In genomic region chr5:92729221-92729620, GRCm38 (mm10) we compare ENCODE assay signal across 23 mouse cellular contexts. TPM values are rescaled to one million over a fixed set of nuclear protein-coding genes. Genes with fewer than 3 reads are reported as not detected.
DNase-seq lines count a peak whose midpoint lies in the region; ATAC-seq and TF ChIP-seq lines count a peak whose summit lies in the region.
"Had no signal": no experiment of that assay in that cellular context is flagged by ENCODE, and none has a peak within 500 bp of the region (broad histone marks: within the 10 kb centered on the region; RNA-seq: fewer than 3 reads in every experiment).

No protein-coding gene starts in this region.

- H3K9me3 ChIP-seq in heart, postnatal 0 days (replicated peaks; ENCODE audit: control insufficient read depth, low read length) = no peaks in the 10 kb centered on the region
- H3K9me3 ChIP-seq in kidney, postnatal 0 days (replicated peaks; ENCODE audit: low read length) = no peaks in the 10 kb centered on the region
- no peaks in the 10 kb centered on the region for H3K9me3 ChIP-seq in stomach, postnatal 0 days (ENCODE audit: control insufficient read depth, low read length)
- H3K9me3 ChIP-seq: embryonic facial prominence, embryonic 12.5 days; forebrain, embryonic 12.5 days; hindbrain, embryonic 13.5 days had no signal

- no peak overlapping the region for H3K4me3 ChIP-seq in heart, postnatal 0 days (ENCODE audit: low read depth, low read length)
- no peak overlapping the region for H3K4me3 ChIP-seq in kidney, postnatal 0 days (replicated peaks; ENCODE audit: low read depth, low read length)
- no peak overlapping the region for H3K4me3 ChIP-seq in kidney, adult 2 months (ENCODE audit: insufficient read depth, low read depth, low read length)
- no peak overlapping the region for H3K4me3 ChIP-seq in stomach, postnatal 0 days (ENCODE audit: low read depth, low read length)
- H3K4me3 ChIP-seq: embryonic facial prominence, embryonic 12.5 days; forebrain, embryonic 12.5 days; hindbrain, embryonic 13.5 days had no signal

- TF ChIP-seq CTCF in heart, postnatal 0 days (IDR thresholded peaks at IDR 0.05; ENCODE audit: low read depth) = no peak
- TF ChIP-seq CTCF in kidney, postnatal 0 days (IDR thresholded peaks at IDR 0.05; ENCODE audit: low read depth) = no peak
- TF ChIP-seq CTCF in kidney, adult 2 months (conservative IDR thresholded peaks at IDR 0.05; ENCODE audit: insufficient read depth, insufficient read length, low read depth, low read length) = no peak
- TF ChIP-seq CTCF in stomach, postnatal 0 days (IDR thresholded peaks at IDR 0.05; ENCODE audit: low read depth) = no peak

- 57% methylated on average over 6 of the region's 6 CpGs for WGBS in heart, postnatal 0 days
- WGBS in kidney, postnatal 0 days = 32% methylated on average over 6 of the region's 6 CpGs
- 41% methylated on average over 6 of the region's 6 CpGs for WGBS in kidney, adult 2 months
- 42% methylated on average over 6 of the region's 6 CpGs for WGBS in stomach, postnatal 0 days

- no peak overlapping the region for H3K4me2 ChIP-seq in heart, postnatal 0 days (ENCODE audit: low read depth, low read length)
- H3K4me2 ChIP-seq in kidney, postnatal 0 days (ENCODE audit: low read length) = no peak overlapping the region
- no peak overlapping the region for H3K4me2 ChIP-seq in stomach, postnatal 0 days (replicated peaks; ENCODE audit: low read depth)
- H3K4me2 ChIP-seq: embryonic facial prominence, embryonic 12.5 days; forebrain, embryonic 12.5 days; heart, embryonic 11.5 days; hindbrain, embryonic 13.5 days had no signal

- H3K9ac ChIP-seq in heart, postnatal 0 days (replicated peaks; ENCODE audit: low read depth, low read length) = no peak overlapping the region
- no peak overlapping the region for H3K9ac ChIP-seq in kidney, postnatal 0 days (ENCODE audit: low read depth, low read length)
- H3K9ac ChIP-seq in stomach, postnatal 0 days (ENCODE audit: low read length) = no peak overlapping the region
- H3K9ac ChIP-seq: embryonic facial prominence, embryonic 12.5 days; forebrain, embryonic 12.5 days; hindbrain, embryonic 13.5 days had no signal

- intact Hi-C loops in heart, postnatal 36 days (cut with DNase I) = loop anchor here (5.0 to 10.0 kb wide), 4 partner anchors 267 to 596 kb away; no protein-coding TSS in a partner anchor

- 0 out of 2 replicates have a peak, but pooled peaks have one; percentile 44 for ATAC-seq in heart, postnatal 0 days (ENCODE audit: insufficient read depth, low read depth)
- ATAC-seq in kidney, postnatal 0 days (replicated peaks; ENCODE audit: low FRiP score, low read depth) = no peak
- peak; percentile 41; the same call in 1 of the 2 replicates for ATAC-seq in stomach, postnatal 0 days (ENCODE audit: low FRiP score, low TSS enrichment)
- ATAC-seq: hindbrain, postnatal 0 days had no signal

- no peaks in the 10 kb centered on the region for H3K36me3 ChIP-seq in heart, postnatal 0 days (replicated peaks; ENCODE audit: control insufficient read depth, insufficient read depth, low read length)
- no peaks in the 10 kb centered on the region for H3K36me3 ChIP-seq in kidney, postnatal 0 days (ENCODE audit: insufficient read depth, low read length)
- H3K36me3 ChIP-seq in kidney, adult 2 months (ENCODE audit: control insufficient read depth, insufficient read depth, low read length) = no peaks in the 10 kb centered on the region
- no peaks in the 10 kb centered on the region for H3K36me3 ChIP-seq in stomach, postnatal 0 days (ENCODE audit: control insufficient read depth, insufficient read depth, low read length)
- H3K36me3 ChIP-seq: embryonic facial prominence, embryonic 12.5 days; forebrain, embryonic 12.5 days; hindbrain, embryonic 13.5 days had no signal

- no peak overlapping the region for H3K27ac ChIP-seq in heart, postnatal 0 days (ENCODE audit: low read depth)
- no peak overlapping the region for H3K27ac ChIP-seq in kidney, postnatal 0 days
- no peak overlapping the region for H3K27ac ChIP-seq in kidney, adult 2 months (ENCODE audit: insufficient read depth, low read depth, low read length)
- H3K27ac ChIP-seq in stomach, postnatal 0 days (replicated peaks) = no peak overlapping the region
- H3K27ac ChIP-seq: embryonic facial prominence, embryonic 12.5 days; forebrain, embryonic 12.5 days; hindbrain, embryonic 13.5 days; hindbrain, postnatal 0 days had no signal

- H3K4me1 ChIP-seq in heart, postnatal 0 days (ENCODE audit: control insufficient read depth, insufficient read depth) = 0 out of 2 replicates have a peak, but pooled peaks cover 6% of the 10 kb centered on the region
- peaks cover 12% of the 10 kb centered on the region; the same call in 1 of the 2 replicates for H3K4me1 ChIP-seq in kidney, postnatal 0 days (replicated peaks; ENCODE audit: insufficient read depth, low read length)
- no peaks in the 10 kb centered on the region; the same call in 1 of the 2 replicates for H3K4me1 ChIP-seq in kidney, adult 2 months (ENCODE audit: control insufficient read depth, insufficient read depth, low read length)
- H3K4me1 ChIP-seq in stomach, postnatal 0 days (replicated peaks; ENCODE audit: control insufficient read depth, insufficient read depth) = no peaks in the 10 kb centered on the region
- H3K4me1 ChIP-seq: hindbrain, embryonic 13.5 days had no signal

- TF ChIP-seq EP300 in heart, postnatal 0 days (IDR thresholded peaks at IDR 0.05; ENCODE audit: low read depth) = no peak
- TF ChIP-seq EP300 in stomach, postnatal 0 days (optimal IDR thresholded peaks at IDR 0.05) = no peak

- DNase-seq in heart, adult 11 months = peak; percentile 64
- no peak for DNase-seq in heart, postnatal 4 days
- DNase-seq in heart, postnatal 0 days (ENCODE audit: low spot score) = no peak
- DNase-seq in heart, postnatal 36 days = no peak
- DNase-seq in kidney, postnatal 0 days (ENCODE audit: low spot score) = peak; percentile 72
- no peak for DNase-seq in kidney, adult 2 months
- DNase-seq in stomach, postnatal 0 days (ENCODE audit: low spot score) = no peak
- DNase-seq in layer of hippocampus, postnatal 25 days (ENCODE audit: extremely low spot score in 1 of 2, low spot score in 1 of 2) = no peak
- DNase-seq: adrenal gland, postnatal 10 days; cerebellum, adult 11 months; cerebellum, adult 8-10 months; cerebellum, postnatal 14 days; gastrocnemius, postnatal 14 days; kidney, adult 11 months had no signal

- H3K27me3 ChIP-seq in heart, postnatal 0 days (ENCODE audit: control insufficient read depth, insufficient read depth, low read length) = no peaks in the 10 kb centered on the region
- no peaks in the 10 kb centered on the region for H3K27me3 ChIP-seq in kidney, postnatal 0 days (ENCODE audit: insufficient read depth, low read length)
- no peaks in the 10 kb centered on the region for H3K27me3 ChIP-seq in kidney, adult 2 months (replicated peaks; ENCODE audit: control insufficient read depth, insufficient read depth, low read length)
- no peaks in the 10 kb centered on the region for H3K27me3 ChIP-seq in stomach, postnatal 0 days (ENCODE audit: control insufficient read depth, insufficient read depth, low read length)
- H3K27me3 ChIP-seq: embryonic facial prominence, embryonic 12.5 days; forebrain, embryonic 12.5 days; hindbrain, embryonic 13.5 days had no signal

- TF ChIP-seq POLR2A in kidney, adult 2 months (IDR thresholded peaks at IDR 0.05; ENCODE audit: low read depth, low read length) = no peak

RNA-seq across cellular contexts. Expression of gene Shroom3, which starts 46.0 kb away (rescaled TPM):
- total RNA-seq in heart, postnatal 4 days (2021) = 10 to 100 TPM; 58.1 to 71.7 TPM
- total RNA-seq in heart, postnatal 0 days (2014; rRNA removed; ENCODE audit: low replicate concordance) = 72.4 and 76.9 TPM in 2 replicates
- polyA plus RNA-seq in heart, postnatal 0 days (2015; fragmentation: Nextera tagmentation; extraction: Ambion mirVana) = 11.6 and 13.3 TPM in 2 replicates
- 10 to 100 TPM; 40.0 to 48.9 TPM for total RNA-seq in heart, postnatal 36 days (2021)
- polyA plus RNA-seq in kidney, postnatal 0 days (2015; fragmentation: Nextera tagmentation; extraction: Ambion mirVana) = 5.5 and 6.7 TPM in 2 replicates
- polyA plus RNA-seq in kidney, adult 2 months (2012; rRNA removed) = 18.6 and 22.8 TPM in 2 replicates
- polyA plus RNA-seq in stomach, postnatal 0 days (2015; fragmentation: Nextera tagmentation; extraction: Ambion mirVana) = 11.4 and 15.0 TPM in 2 replicates
- total RNA-seq in layer of hippocampus, postnatal 25 days (2021) = 1 to 10 TPM; 1.7 to 2.7 TPM
- total RNA-seq: granulocyte monocyte progenitor cell, adult 5-6 weeks; MEL had no signal

RNA-seq across cellular contexts. Expression of gene Ccdc158, which starts 54.1 kb away (rescaled TPM):
- total RNA-seq in heart, postnatal 4 days (2021) = under 1 TPM; 0.16 to 0.24 TPM
- 1.7 TPM in 1 of 2 replicates, not detected in the other for total RNA-seq in heart, postnatal 0 days (2014; rRNA removed; ENCODE audit: low replicate concordance)
- 0.27 and 0.45 TPM in 2 replicates for polyA plus RNA-seq in heart, postnatal 0 days (2015; fragmentation: Nextera tagmentation; extraction: Ambion mirVana)
- total RNA-seq in heart, postnatal 36 days (2021) = not detected
- polyA plus RNA-seq in kidney, postnatal 0 days (2015; fragmentation: Nextera tagmentation; extraction: Ambion mirVana) = 1.1 TPM in 2 replicates
- polyA plus RNA-seq in kidney, adult 2 months (2012; rRNA removed) = 0.28 and 0.31 TPM in 2 replicates
- 0.24 and 0.31 TPM in 2 replicates for polyA plus RNA-seq in stomach, postnatal 0 days (2015; fragmentation: Nextera tagmentation; extraction: Ambion mirVana)
- 1 to 10 TPM in 1 of 2 experiments, under 1 TPM in 1; 0.49 to 1.0 TPM for total RNA-seq in layer of hippocampus, postnatal 25 days (2021)
- total RNA-seq: heart, postnatal 25 days; MEL had no signal
- polyA plus RNA-seq: C2C12 had no signal

Comparison
In these comparisons a context has a peak if more than half of its experiments do, and no peak if none do; other contexts are left out.
1. DNase-seq: peak in heart, adult 11 months (single experiment) and kidney, postnatal 0 days (single experiment); none in heart, postnatal 4 days (single experiment), heart, postnatal 0 days (single experiment), heart, postnatal 36 days (0 of 2), kidney, adult 2 months (single experiment), stomach, postnatal 0 days (single experiment) and layer of hippocampus, postnatal 25 days (0 of 2).
2. RNA of gene Shroom3, which starts 46.0 kb away (total RNA-seq): 72.4 to 76.9 TPM in heart, postnatal 0 days, 58.1 to 71.7 TPM in heart, postnatal 4 days and 40.0 to 48.9 TPM in heart, postnatal 36 days; 1.7 to 2.7 TPM in layer of hippocampus, postnatal 25 days; every median in the first group is over 10 times any median in the second.